Mouse (Mus musculus) forelimb bud, embryonic 11.5 days (tissue): Measurements from ENCODE around the gene Trim30a.
"Not testable (repeated sequence)": the region's sequence is repeated elsewhere in the genome, so short reads cannot be mapped to it uniquely, and the experiment has no call there.

ENCODE experiments used
- DNase-seq: peaks from one replicate; pipeline ENCODE4 v3.0.0-alpha.2; 2012; ENCODE audit warnings: low read depth, low spot score

Gene Trim30a

GRCm38 (mm10) chr7:104465065-104465744, at the start of gene Trim30a:
Trim30a (minus strand) TSS chr7:104465193.
- no peak for DNase-seq

GRCm38 (mm10) chr7:104507421-104508065, 42.5 kb upstream of the Trim30a start, which contains the start of gene Trim30d:
Trim30d (minus strand) TSS chr7:104507849.
- not testable (repeated sequence) for DNase-seq

- no peak for DNase-seq
These were observed 36.8 kb upstream of the Trim30a start for GRCm38 (mm10) chr7:104501589-104502371.

GRCm38 (mm10) chr7:104501186-104501585, 36.2 kb upstream of the Trim30a start:
- not testable (repeated sequence) for DNase-seq

GRCm38 (mm10) chr7:104499464-104499863, 34.5 kb upstream of the Trim30a start:
- DNase-seq, result not testable (repeated sequence)

- DNase-seq, result no peak
These were observed 18.9 kb downstream of the Trim30a start for GRCm38 (mm10) chr7:104445961-104446645.

GRCm38 (mm10) chr7:104404460-104404950, 60.5 kb downstream of the Trim30a start:
- DNase-seq, result no peak

GRCm38 (mm10) chr7:104401140-104401539, 63.9 kb downstream of the Trim30a start:
- no peak for DNase-seq

- no peak for DNase-seq
These were observed 64.3 kb downstream of the Trim30a start, which contains the start of gene Trim30c for GRCm38 (mm10) chr7:104400698-104401097. Trim30c (minus strand) TSS chr7:104400837.

- no peak for DNase-seq
These were observed 66.5 kb downstream of the Trim30a start for GRCm38 (mm10) chr7:104398492-104398891.

- DNase-seq, result no peak
These were observed 95.1 kb downstream of the Trim30a start, which contains the start of gene Trim30b for GRCm38 (mm10) chr7:104369736-104370414. Trim30b (minus strand) TSS chr7:104369884.

- DNase-seq, result no peak
These were observed 98.7 kb downstream of the Trim30a start for GRCm38 (mm10) chr7:104366339-104366738.
